Mouse (Mus musculus) stomach, postnatal 0 days (tissue): ENCODE data around the gene Cpeb4. TPM values are rescaled to one million over a fixed set of nuclear protein-coding genes. Genes with fewer than 3 reads are reported as not detected.

Experiments
- ATAC-seq: fragments of 200-750 bp; cut with Nextera tagmentation; 2 replicates; pipeline ENCODE4 v1.8.0; 2017; ENCODE audit not compliant: low FRiP score, low TSS enrichment
- DNase-seq: peaks from one replicate; pipeline ENCODE4 v3.0.0-alpha.2; 2016; ENCODE audit warnings: low spot score
- H3K27ac ChIP-seq: fragments of 300-500 bp; sonication (generic); replicated peaks from 2 replicates; pipeline ENCODE4 v1.5.1; 2014; ENCODE audit warnings: mild to moderate bottlenecking, control low read depth
- H3K27me3 ChIP-seq: fragments of 300-500 bp; sonication (generic); 2 replicates; pipeline ENCODE4 v1.6.1; 2014; ENCODE audit warnings: low read length; ENCODE audit not compliant: control insufficient read depth, insufficient read depth
- H3K36me3 ChIP-seq: fragments of 300-500 bp; sonication (generic); 2 replicates; pipeline ENCODE4 v1.6.1; 2014; ENCODE audit warnings: low read length, mixed read lengths; ENCODE audit not compliant: control insufficient read depth, insufficient read depth
- H3K4me1 ChIP-seq: fragments of 300-500 bp; sonication (generic); replicated peaks from 2 replicates; pipeline ENCODE4 v1.6.1; 2014; ENCODE audit warnings: antibody characterized with exemption; ENCODE audit not compliant: control insufficient read depth, insufficient read depth
- H3K4me2 ChIP-seq: fragments of 300-500 bp; sonication (generic); replicated peaks from 2 replicates; pipeline ENCODE4 v1.6.1; 2014; ENCODE audit warnings: low read depth, mild to moderate bottlenecking, control low read depth, moderate library complexity
- H3K4me3 ChIP-seq: fragments of 300-500 bp; sonication (generic); 2 replicates; pipeline ENCODE4 v1.5.1; 2014; ENCODE audit warnings: low read depth, low read length, control low read depth
- H3K9ac ChIP-seq: fragments of 300-500 bp; sonication (generic); 2 replicates; pipeline ENCODE4 v1.6.1; 2014; ENCODE audit warnings: mild to moderate bottlenecking, low read length, control low read depth, mixed read lengths
- H3K9me3 ChIP-seq: fragments of 300-500 bp; sonication (generic); 2 replicates; pipeline ENCODE4 v1.6.1; 2016; ENCODE audit warnings: low read length; ENCODE audit not compliant: control insufficient read depth
- CTCF ChIP-seq: IDR thresholded peaks from 2 replicates; pipeline ENCODE4 v1.5.1; 2016; ENCODE audit warnings: antibody characterized with exemption, low read depth, mild to moderate bottlenecking, moderate library complexity
- EP300 ChIP-seq: optimal IDR thresholded peaks from 2 replicates; pipeline ENCODE3; 2016; ENCODE audit warnings: antibody characterized with exemption
- WGBS: fragments of 180-500 bp; shearing (Covaris S2); extraction: QIAGEN DNeasy Blood & Tissue Kit; methylation state at CpG from one replicate; pipeline ENCODE4 v1.1.7; 2014; 5-methylcytosine and 5-hydroxymethylcytosine counted together
- polyA plus RNA-seq: library from polyadenylated mRNA; unstranded; fragments of >200 nt; fragmentation: Nextera tagmentation; extraction: Ambion mirVana; gene quantifications from 2 replicates; pipeline ENCODE4 v1.2.1, GENCODE M21; 2015

Cpeb4 gene
- polyA plus RNA-seq, 1 experiment from 2014 or later = 5.7 TPM

DNA sequence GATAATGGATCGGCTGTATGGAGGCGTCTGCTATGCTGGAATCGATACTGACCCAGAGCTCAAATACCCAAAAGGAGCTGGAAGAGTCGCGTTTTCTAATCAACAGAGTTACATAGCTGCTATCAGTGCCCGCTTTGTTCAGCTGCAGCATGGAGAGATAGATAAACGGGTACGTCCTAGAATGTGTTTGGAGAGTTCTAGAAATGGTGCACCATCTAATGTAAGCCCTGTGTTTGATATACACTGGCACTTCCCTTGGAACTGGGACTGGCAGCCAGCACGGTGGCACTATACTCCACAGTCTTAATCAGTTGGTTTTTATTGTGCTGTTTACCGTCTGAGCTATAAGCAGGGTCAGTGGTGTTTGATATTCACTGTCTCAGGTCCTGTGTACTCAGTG is 58.0 kb downstream of the Cpeb4 start:
- H3K27me3 ChIP-seq = no peaks in the 10 kb centered on the region
- no peak overlapping the region for H3K4me2 ChIP-seq
- H3K9ac ChIP-seq = no peak overlapping the region
- DNase-seq (no peak), ATAC-seq (no peak)
- H3K27ac ChIP-seq = no peak overlapping the region
- peaks cover 19% of the 10 kb centered on the region for H3K36me3 ChIP-seq
- WGBS = 92% methylated on average over 10 of the region's 10 CpGs
- H3K4me3 ChIP-seq = no peak overlapping the region
- TF ChIP-seq EP300 (no peak), CTCF (no peak)
- no peaks in the 10 kb centered on the region for H3K4me1 ChIP-seq
- no peaks in the 10 kb centered on the region for H3K9me3 ChIP-seq

DNA sequence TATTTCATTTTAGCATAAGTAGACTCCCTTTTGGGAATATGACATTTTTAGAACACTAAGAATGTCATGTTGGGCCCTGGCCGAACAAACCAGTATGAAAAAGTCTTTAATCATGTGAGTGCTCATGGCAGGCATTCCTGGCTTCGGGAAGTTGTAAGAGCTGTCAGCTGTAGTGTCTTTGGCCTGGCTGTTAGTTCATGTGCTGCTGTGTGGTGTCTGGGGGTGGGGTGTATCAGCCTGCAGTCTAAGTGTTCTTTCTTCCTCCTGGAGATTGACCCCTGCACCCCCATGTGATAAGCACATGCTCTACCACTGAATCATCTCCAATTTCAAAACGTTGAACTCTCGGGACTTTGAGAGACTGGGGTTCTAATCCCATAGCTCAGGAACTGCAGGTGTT is 63.6 kb downstream of the Cpeb4 start:
- Histone ChIP-seq H3K27ac (no peak overlapping the region), H3K36me3 (peaks cover 4% of the 10 kb centered on the region; the same call in 1 of the 2 replicates), H3K9ac (no peak overlapping the region), H3K27me3 (no peaks in the 10 kb centered on the region), H3K4me3 (no peak overlapping the region), H3K4me2 (no peak overlapping the region), H3K9me3 (no peaks in the 10 kb centered on the region), H3K4me1 (no peaks in the 10 kb centered on the region)
- WGBS = 28% methylated on average over 4 of the region's 4 CpGs
- TF ChIP-seq CTCF (no peak), EP300 (no peak)
- DNase-seq = no peak
- ATAC-seq = no peak

GRCm38 (mm10) chr11:31936910-31937525 is 65.0 kb downstream of the Cpeb4 start:
- H3K4me1 ChIP-seq = no peaks in the 10 kb centered on the region
- peaks cover 4% of the 10 kb centered on the region; the same call in 1 of the 2 replicates for H3K36me3 ChIP-seq
- H3K9me3 ChIP-seq = no peaks in the 10 kb centered on the region
- H3K27me3 ChIP-seq = no peaks in the 10 kb centered on the region
- TF ChIP-seq CTCF (no peak), EP300 (no peak)
- no peak overlapping the region for H3K4me3 ChIP-seq
- H3K27ac ChIP-seq = no peak overlapping the region
- 93% methylated on average over 10 of the region's 10 CpGs for WGBS
- DNase-seq (no peak), ATAC-seq (0 out of 2 replicates have a peak, but pooled peaks have one; percentile 6)
- no peak overlapping the region for H3K9ac ChIP-seq
- H3K4me2 ChIP-seq = no peak overlapping the region

- H3K4me3 ChIP-seq = no peak overlapping the region
- H3K9me3 ChIP-seq = no peaks in the 10 kb centered on the region
- ATAC-seq (no peak), DNase-seq (no peak)
- H3K4me1 ChIP-seq = no peaks in the 10 kb centered on the region
- H3K9ac ChIP-seq = no peak overlapping the region
- H3K36me3 ChIP-seq = no peaks in the 10 kb centered on the region
- no peaks in the 10 kb centered on the region for H3K27me3 ChIP-seq
- WGBS = 77% methylated on average over 13 of the region's 13 CpGs
- no peak overlapping the region for H3K27ac ChIP-seq
- TF ChIP-seq CTCF (no peak), EP300 (no peak)
- no peak overlapping the region for H3K4me2 ChIP-seq
Measured at GRCm38 (mm10) chr11:31940898-31941639, 69.1 kb downstream of the Cpeb4 start.

DNA sequence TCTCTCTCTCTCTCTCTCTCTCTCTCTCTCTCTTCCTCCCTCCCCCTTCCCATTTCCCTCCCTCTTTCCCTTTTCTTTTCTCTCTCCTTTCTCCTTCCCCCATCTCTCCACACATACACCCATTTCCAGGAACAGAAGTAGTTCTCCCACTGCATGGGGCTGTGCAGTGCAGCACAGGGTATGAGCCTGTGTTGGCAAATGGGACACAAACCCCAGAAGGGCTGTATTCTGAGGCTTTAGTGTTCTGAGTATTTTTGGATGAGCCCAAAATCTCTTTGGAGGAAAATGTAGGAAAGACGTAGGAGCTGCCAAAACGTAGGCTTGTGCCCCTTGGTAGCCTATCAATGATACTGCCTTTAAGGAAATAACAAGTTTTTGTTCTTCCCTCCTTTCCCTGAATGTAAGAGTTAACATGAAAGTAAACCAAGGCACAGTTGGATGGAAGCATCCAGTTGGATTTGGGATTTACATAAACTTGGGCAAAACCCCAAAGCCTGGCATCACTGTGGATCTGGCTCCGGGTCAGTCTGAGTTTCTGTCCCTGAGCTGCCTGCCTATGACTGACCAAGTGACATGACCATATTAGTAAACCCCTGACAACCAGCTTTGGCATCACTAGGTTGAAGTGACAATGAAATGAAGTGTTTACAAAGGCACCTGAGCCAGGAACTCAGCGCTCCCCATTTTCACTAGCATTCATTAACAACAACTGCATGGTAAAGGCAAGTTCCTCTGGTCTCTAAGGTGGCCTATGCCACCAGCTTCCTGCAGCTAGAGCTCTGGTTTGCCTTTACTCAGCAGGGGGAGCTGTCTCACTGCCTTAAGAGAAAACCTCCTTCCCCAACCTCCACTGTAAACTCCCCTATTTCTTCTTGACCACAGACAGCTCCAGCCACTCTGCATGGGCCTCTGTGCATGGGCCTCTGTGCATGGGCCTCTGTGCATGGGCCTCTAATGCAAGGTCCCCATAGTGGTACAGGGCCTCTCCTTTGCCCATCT is 69.9 kb downstream of the Cpeb4 start:
- Histone ChIP-seq H3K4me1 (no peaks in the 10 kb centered on the region), H3K9me3 (no peaks in the 10 kb centered on the region), H3K4me2 (no peak overlapping the region), H3K36me3 (no peaks in the 10 kb centered on the region), H3K4me3 (no peak overlapping the region), H3K9ac (no peak overlapping the region), H3K27ac (no peak overlapping the region), H3K27me3 (no peaks in the 10 kb centered on the region)
- TF ChIP-seq CTCF = peak; percentile 63
- TF ChIP-seq EP300 = no peak
- DNase-seq (no peak), ATAC-seq (no peak)
- 69% methylated on average over 4 of the region's 4 CpGs for WGBS
